Mouse (Mus musculus) urinary bladder, postnatal 25 days (tissue): ENCODE measurements at regions not wholly inside any gene's neighbourhood (a gene's known extent, or its start where the extent isn't known, plus 50 kb on each side); places are given as distances from the start of the nearest gene placed in this dataset.

Source experiments
- DNase-seq: peaks from one replicate; pipeline ENCODE4 v3.0.0; 2022; ENCODE audit warnings: low spot score

DNA sequence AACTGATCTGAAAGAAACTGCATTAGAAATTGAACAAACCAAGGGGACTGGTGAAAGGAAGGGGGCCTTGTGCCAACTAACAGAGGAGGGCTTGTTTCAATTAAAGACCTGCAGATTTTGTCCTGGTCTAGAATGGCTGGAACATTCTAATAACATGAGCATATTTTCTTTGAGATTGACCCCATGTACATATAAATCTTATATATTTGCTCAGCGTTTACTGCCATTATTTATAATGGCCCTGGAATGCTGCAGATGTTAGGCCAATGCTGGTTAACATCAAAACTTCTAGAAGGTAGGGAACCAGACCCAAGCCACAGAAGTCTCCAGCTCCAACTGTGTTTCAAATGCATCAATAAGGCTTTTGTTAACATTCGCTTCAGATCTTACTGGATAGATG, 326.4 kb downstream of the Tns1 start:
- no peak for DNase-seq

DNA sequence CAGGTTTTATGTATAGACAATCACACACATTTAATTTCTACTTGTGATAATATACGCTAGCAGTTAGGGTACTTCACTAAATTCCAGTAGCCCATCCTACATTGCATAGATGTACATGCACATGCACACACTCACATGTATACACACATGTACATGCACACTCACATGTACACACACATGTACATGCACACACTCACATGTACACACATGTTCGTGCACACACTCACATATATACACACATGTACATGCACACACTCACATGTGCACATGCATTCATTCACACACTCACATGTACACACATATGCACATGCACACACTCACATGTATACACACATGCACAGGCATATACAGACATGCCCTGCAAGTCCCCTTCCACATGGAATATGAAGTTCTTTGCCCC, 326.8 kb downstream of the Tns1 start:
- no peak for DNase-seq

DNA sequence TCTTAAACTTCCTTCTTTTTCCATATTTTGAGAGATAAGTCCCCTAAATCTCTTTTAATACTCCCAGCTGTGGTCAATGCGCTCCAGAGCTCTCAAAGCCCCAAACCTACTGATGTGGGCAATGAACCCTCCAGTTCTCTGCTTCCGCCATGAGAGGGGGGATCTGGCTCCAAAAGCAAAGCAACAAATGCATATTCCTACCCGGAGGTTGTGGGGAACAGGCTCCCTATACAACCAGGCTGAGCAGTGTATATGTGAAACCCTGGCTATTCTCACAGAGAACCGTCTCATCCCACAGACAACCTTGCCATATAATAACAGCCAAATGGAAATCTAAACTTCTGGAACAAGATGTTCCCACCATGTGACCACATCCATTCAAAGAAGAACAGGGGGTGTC, 330.4 kb downstream of the Tns1 start:
- DNase-seq, result no peak

DNA sequence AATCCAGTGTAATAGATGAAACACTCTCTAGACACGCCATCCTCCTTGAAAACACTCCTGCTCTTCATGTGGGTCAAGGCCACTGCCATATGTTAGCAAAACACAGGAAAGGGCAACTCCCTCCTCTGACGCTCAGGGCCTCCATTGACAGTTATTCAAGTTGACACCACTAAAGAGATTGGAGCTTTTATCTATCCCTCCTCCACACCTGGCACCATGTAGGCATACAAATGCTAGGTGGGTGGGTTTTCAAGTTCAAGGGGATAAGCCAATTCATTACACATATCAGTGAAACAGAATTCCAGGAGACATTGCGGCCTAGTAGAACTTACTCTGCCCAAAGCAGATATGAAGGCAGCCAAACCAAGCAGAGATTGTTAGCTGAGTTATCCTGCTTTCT, 331.0 kb downstream of the Tns1 start:
- DNase-seq, result no peak

DNA sequence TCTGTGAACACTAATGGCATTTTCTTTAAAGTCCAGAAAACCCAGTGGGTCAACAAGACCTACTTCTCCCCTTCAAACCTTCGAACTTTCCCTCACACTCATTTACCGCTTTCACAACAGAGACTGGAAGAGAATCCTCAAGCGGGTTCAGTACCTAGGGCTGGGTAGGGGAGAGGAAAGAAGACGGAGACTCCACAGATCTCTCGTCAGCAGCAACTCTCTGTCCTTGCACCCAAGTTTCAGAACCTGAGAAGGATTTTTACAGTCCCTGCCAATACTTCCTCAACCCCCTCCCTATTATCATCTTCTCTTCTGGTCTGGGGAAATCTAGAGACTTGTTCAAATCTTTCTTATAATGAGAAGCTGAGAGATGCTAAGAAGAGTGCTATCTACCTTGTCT, 331.9 kb downstream of the Tns1 start:
- DNase-seq, result no peak

DNA sequence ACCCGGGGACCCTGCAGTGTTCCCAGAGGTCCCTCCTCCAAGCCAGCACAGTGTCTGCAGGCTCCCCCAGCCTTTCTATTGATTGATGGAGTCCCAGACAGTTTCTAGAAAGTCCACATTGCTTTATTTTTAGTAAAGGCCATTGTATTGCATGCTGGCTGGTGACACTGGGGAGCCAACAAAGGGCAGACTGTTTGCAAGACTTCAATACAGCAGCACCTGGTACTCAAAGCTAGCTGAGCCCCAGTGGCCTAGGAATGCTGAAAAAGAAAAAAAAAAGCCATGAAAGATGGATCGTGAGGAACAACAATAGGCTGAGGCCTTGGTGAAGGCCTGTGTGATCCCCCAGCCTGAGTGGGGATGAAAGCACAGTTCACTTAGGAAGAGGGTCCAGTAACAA, 336.6 kb downstream of the Tns1 start:
- DNase-seq, result no peak

DNA sequence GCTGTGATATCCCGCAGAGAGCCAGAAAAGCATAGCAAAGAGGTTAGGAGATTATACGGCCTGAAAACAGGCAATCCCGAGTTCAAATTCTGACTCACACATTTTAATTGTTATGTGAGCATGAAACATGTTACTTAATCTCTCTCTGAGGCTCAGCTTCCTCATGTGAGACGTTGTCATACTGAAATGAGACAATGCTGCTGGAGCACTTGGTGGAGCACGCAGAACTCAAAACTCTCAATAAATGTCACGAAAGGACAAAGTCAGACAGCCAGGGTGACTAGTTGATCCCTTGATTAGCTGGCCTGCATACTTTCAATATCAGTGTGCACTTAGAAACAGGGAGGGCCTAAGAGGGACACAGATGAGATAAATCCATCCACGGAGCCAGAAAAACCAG, 337.0 kb downstream of the Tns1 start:
- no peak for DNase-seq

DNA sequence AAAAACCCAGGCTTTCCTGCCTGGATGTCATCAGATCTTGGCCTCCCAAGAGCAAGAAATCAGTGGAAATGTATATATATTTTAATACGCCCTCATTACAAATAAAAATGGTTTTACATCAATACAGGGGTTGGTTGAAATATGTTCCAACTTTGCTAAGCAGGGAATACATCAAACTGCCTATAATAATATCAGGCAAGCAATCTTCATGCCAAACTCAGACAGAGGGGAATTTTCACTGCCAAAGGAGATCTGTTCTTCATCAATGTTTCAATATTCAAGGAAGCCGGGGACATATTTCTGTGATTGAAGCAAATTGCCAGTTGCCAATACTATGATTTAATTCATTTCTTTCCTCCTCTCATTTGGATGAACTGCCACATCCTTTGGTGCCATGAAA, 340.9 kb downstream of the Tns1 start:
- DNase-seq, result no peak

DNA sequence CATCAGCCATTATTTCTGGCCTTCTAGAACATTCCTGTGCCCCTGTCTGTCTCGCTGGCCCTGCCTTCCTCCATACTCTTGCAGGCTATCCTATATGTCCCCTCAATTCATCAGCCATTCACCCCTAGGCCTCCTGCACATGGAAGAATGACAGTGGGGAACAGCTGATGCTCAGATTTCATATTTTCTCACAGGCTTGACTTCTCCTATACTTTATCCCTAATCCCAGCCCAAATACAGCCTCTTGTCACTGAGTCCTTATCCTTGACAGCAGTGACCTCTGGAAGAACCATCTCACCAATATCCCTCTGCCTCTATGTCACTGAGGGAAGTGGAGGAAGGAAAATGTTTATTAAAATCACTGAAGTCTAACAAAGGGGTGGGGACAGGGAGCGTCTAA, 341.4 kb downstream of the Tns1 start:
- no peak for DNase-seq

DNA sequence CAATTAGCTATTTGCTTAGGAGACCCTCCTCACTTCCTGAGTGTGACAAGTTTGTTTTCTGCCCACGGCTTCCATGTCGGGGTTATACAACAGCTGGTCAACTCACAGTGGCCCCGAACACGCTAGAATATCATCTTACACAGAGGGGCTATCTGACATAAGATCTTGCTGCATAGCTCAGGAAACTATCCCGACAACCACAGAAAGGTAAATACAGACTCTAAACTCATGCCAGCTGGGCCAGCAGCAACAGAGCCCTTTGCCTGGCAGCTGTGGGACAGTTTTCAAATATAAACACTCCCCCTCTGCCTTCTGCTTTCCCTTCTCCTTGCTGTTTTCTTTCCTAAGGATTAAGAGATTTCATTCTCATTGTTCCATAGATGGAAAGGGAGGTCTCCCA, 352.5 kb downstream of the Tns1 start:
- DNase-seq, result no peak

DNA sequence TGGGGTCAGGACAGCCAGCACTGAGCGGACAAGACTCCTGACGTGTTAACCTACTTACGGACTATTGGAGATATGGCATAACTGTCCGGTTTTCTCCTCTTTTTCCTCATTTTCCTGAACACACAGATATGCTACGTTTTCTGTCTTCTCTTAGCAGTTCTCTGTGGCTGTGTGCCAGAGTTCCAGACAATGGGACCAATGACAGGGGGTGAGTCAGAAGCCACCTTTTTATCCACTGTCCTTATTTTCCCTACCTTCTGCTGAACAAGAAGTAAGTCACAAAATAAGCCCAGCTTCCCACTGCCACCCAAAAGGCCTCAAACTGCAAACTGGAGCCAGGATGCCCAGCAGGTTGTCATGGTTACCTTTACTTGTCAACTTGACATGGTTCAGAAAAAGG, 353.6 kb downstream of the Tns1 start:
- no peak for DNase-seq

DNA sequence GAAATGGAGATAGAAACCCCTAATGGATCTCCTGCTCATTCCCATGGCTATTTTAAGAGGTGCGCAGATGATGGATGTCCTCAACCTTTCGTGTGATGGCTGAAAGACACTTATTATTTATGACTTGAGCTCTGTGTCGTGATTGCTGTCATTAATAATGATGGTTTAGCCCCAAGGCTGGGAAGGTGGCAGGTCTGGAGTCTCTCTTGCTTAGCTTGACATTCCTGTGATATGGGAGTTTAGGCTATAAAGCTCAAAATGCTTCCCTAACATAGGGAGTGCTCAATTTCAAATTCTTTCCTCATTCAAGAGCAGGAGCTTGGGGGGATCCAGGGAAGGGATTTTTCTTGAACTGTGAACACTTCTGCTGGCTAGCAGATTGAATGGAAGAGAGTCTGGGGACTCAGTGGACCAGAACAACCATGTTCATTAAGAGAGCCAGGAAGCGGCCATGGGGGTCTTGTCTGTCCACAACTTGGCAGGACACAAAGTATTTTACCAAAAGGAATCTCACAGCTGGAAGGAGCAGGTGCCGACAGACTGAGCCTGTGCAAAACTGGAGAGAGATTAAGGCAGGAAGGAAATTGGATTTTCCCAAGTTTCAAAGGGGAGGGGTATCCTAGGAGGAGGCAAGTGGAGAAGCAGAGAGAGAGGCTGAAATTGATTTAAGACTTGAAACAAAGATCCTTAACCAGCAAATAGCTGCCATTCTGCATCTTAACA, 359.5 kb downstream of the Tns1 start:
- DNase-seq, result no peak

DNA sequence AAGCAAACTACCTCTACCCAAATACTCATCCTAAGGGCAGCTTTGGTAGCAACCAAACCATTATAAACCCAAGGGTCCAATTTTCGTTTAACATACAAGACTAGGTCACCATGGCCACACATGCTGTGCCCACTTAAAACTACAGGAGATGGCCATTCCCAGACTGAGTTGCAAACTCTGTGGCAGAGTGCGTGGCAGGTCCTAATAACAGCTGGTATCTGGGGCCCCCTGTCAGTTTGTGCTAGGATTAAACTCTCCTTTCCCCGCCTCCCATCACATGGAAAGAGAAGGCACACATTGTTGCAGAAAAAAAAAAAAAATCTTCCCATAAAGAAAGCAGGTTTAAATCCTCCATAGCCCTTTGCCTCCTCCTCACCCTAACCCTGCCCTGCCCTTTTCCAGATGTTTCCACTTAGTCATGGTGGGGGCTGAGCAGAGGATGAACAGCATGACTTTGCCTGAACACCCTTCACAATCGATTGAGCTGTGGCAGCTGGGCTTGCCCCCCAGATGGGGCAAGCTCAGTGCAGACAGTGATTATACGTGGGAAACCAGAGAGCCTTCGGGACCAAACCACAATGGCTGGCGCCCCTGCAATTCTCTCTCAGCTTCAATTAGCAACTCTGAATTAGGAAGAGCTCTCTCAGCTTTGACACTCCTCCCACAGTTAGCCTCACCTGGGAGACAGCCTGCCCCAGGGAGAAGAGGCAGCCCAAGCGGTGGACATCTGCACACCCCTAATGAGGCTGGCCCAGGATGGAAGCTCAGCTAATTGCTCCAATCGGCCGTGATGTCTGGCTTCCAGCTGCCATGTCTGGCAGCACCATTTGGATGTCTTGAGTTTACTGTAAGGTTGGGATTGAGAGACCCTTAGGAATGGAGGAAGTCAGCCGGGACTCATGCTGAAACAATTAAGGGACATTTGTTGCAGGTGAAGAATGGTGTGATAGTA, 365.9 kb downstream of the Tns1 start:
- no peak for DNase-seq

DNA sequence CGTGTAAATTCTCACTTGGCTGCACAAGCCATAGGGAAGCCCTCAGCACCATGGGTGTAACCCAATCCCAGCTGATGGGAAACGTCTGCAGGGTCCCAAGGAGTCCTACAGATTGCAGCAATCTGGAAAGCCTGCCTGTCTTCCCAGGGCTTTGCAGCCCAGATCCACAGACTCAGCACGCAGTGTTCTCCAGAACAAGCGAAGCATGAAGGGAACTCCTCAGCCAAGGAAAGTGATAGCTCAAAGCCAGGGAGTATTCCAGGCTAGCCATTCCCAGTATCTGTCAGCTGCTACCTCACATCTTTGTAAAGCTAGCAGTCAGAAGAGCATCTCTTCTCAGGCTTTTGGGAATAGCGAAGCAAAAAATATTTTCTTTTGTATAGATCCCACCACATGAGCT, 368.5 kb downstream of the Tns1 start:
- no peak for DNase-seq

DNA sequence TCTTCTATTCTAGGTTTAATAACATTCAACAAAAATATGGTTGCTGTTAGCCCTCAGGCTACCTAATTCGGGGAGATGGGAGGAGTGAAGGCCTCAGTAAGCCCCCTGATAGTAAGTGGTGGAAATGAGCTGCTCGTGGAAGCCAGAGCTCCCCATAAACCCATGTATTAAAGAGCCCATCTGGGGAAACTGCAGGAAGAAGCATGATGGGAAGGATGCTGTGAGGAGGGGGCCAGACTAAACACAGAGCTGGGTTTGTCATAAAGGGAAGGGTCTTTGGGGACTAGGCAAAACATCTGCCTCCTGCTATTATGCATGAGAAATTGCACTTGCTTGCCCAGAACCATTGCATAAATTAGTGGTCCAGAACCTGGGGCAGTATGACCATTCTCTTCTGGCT, 369.3 kb downstream of the Tns1 start:
- DNase-seq, result no peak

DNA sequence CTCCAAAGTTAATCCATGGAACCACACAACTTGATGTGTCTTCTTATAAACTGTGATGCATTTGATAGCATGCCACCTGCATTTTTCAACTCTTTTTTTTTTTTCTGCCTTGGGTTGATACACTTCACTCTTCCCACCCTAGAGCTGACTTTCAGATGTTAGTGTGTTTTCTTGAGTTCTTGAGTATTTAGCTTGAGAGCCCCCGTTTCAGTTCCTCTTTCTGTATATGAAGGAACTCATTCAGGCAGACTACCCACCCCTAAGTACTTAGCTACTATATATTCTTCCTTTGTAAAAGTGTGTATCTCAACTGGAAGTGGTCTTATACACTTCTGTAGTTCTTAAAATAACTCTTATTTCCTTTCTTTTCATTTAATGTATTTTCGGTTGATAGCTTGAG, 371.1 kb downstream of the Tns1 start:
- DNase-seq, result no peak

DNA sequence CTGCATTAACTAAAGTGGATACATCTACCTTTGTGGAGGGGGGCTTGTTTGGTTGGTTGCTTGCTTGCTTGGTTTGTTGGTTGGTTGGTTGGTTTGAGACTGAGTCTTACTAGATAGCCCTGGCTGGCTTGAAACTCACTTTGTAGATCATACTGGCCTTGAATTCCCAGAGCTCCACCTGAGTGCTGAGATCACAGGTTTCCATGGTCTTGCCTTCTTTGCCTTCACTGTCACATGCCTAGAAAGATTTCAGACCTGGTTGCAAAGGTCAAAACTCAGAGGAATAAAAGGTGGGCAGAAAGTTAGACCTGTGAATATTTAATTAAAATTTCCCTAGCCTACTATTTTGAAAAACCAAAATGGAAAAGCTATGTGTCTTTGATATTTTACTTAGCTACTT, 375.5 kb downstream of the Tns1 start:
- DNase-seq, result no peak

DNA sequence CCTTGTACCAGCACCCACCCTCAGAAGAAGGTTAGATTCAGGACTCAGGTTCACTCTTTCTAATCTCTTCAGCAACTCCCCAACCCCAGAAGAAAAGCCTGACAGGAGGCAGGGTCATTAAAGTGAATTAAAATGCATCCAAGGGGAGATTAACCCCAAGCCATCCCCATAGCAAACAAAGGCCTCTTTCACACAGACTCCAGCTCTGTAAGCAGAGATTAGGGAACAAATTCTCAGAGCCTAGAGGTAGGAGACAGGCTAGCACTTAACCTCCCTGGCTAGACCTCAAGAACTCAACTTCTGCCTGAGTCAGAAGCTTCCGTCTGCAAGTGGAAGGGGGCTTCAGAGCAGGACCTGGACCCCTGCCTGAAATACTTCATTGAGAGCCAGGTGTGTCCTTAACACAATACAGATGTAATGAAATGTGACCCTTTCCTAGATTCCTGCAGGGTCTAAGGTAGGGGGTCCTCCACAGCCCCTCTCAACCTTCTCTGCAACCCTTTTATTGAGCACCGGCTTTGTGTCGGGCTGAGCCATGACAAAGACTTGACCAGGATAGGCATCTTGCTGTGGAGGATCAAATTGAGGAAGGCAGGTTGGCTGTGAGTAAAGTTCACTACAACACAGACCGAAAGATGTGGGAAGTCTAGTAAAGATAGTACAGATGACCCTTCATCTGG, 379.6 kb downstream of the Tns1 start:
- DNase-seq, result no peak

DNA sequence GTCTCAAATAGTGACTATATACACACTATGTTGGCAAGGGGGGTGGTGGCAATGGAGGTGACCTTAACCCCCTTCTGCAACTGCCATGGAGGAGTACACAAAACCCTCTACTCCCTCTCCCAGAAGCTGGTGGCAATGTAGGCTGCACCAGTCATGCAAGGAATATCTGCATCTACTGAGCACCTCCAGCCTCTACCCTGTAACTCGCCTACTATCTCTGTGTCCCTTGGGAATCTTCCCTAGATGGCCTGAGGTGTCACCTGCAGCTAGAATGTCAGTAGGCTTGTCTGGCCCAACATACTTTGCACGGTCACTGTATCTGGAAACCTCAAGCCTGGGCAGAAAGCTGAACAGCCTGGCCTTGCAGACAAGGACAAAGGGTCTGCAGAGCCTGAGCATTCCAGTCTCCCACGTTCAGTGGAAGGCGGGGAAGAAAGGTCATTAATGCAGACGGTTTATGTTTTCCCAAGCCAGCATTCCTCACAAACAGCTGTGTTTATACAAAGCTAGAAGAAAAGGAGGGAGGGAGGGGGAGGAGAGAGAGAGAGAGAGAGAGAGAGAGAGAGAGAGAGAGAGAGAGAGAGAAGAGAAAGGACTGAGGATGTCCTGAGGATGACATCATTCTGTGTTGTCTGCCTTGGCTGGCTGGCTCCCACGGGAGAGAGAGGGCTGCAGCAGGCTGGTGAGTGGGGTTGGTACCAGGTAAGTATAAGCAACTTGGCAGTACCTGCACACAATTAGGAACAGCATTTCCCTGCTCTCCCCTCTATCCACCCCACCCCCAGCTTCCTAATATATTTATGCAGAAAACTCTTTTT, 380.3 kb downstream of the Tns1 start:
- no peak for DNase-seq

DNA sequence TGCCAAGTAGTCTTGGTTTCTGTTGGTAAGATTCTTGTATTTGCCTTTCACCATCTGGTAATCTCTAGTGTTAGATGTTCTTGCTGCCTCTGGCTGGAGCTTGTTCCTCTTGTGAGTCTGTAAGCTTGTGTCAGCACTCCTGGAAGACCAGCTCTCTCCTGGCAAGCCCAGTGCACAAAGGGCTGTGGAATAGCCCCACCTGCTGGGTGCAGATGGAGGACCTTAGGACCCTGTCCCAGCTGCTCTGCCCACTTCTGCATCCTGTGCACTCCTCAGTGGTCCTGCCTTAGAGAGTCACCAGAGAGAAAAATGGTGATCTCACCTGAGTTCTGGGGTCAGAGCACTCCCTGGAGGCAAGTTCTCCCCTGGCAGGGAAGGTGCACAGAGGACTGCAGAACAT, 387.2 kb downstream of the Tns1 start:
- DNase-seq, result no peak

DNA sequence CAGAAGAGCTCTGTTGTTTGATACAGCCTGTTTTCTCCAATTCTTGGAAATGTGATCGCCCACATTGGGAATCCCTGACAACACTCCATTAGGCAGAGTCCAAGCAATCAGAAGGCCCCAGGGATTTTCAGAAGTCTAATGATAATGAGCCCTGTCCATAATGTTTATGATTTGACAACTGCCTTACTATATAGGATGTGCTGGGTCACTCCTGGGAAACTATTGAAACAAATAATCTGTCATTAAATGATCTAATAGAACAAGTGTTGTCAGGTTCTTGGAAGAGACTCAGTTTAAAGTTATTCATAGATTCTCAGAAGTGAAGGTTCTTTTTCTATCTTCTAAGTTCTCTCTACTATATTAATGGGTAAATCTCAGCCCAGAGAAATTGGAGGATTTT, 395.9 kb downstream of the Tns1 start:
- no peak for DNase-seq

DNA sequence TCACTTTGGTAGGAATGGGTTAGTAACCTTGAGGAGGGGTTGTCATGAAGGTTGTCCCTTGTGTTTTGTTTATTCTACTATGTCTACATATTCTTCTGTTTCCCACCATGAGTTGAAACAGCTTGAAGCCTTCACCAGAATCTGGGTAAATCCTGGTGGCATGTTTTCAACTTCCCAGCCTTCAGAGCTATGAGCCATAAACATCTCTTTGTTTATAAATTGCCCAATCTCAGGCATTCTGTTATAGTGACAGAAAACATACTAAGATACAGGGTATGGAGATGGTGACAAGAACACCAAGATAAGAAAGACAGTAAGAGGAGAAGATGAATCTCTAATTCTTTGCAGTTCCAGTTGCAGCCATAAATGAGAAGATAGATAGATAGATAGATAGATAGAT, 396.5 kb downstream of the Tns1 start:
- DNase-seq, result no peak
